13 mouse cellular contexts compared by ENCODE assay signal in genomic region chr6:73011827-73012226, GRCm38 (mm10). TPM values are rescaled to one million over a fixed set of nuclear protein-coding genes. Genes with fewer than 3 reads are reported as not detected.
A peak's percentile ranks its signal among the peaks of the same experiment; 100 is the strongest.
DNase-seq lines count a peak whose midpoint lies in the region; ATAC-seq and TF ChIP-seq lines count a peak whose summit lies in the region.
"Had no signal": no experiment of that assay in that cellular context is flagged by ENCODE, and none has a peak within 500 bp of the region (broad histone marks: within the 10 kb centered on the region; RNA-seq: fewer than 3 reads in every experiment).

No protein-coding gene starts in this region.

- H3K9me3 ChIP-seq in heart, embryonic 16.5 days (replicated peaks; ENCODE audit: control insufficient read depth, low read length): no peaks in the 10 kb centered on the region
- H3K9me3 ChIP-seq in heart, embryonic 11.5 days (replicated peaks; ENCODE audit: control insufficient read depth, low read length): no peaks in the 10 kb centered on the region
- H3K9me3 ChIP-seq: hindbrain, embryonic 12.5 days; megakaryocyte, embryonic 14.5 days had no signal

- TF ChIP-seq POLR2A in testis, adult 2 months (IDR thresholded peaks at IDR 0.05; ENCODE audit: control insufficient read depth, low read depth, low read length): no peak

- TF ChIP-seq CTCF in testis, adult 2 months (IDR thresholded peaks at IDR 0.05; ENCODE audit: control insufficient read depth, insufficient read depth, insufficient replicate concordance, low read depth, low read length): no peak

- ATAC-seq in heart, embryonic 16.5 days (replicated peaks; ENCODE audit: extremely low read depth, insufficient read depth, low FRiP score): peak; percentile 35; the same call in 1 of the 2 replicates
- no peak for ATAC-seq in heart, embryonic 11.5 days (replicated peaks; ENCODE audit: insufficient number of reproducible peaks, low FRiP score, low TSS enrichment)

- H3K27me3 ChIP-seq in heart, embryonic 16.5 days (ENCODE audit: control insufficient read depth, insufficient read depth, low read length): no peaks in the 10 kb centered on the region
- H3K27me3 ChIP-seq in heart, embryonic 11.5 days (ENCODE audit: control insufficient read depth, insufficient read depth, low read length): no peaks in the 10 kb centered on the region
- H3K27me3 ChIP-seq in testis, adult 2 months (ENCODE audit: control insufficient read depth, insufficient read depth, low read length): no peaks in the 10 kb centered on the region
- H3K27me3 ChIP-seq: hindbrain, embryonic 12.5 days had no signal

- H3K36me3 ChIP-seq in heart, embryonic 16.5 days (ENCODE audit: control insufficient read depth, insufficient read depth): no peaks in the 10 kb centered on the region
- no peaks in the 10 kb centered on the region for H3K36me3 ChIP-seq in heart, embryonic 11.5 days (ENCODE audit: control insufficient read depth, insufficient read depth, low read length)
- H3K36me3 ChIP-seq in testis, adult 2 months (ENCODE audit: control insufficient read depth, insufficient read depth, low read length): no peaks in the 10 kb centered on the region
- H3K36me3 ChIP-seq: hindbrain, embryonic 12.5 days had no signal

- no peak overlapping the region for H3K4me3 ChIP-seq in heart, embryonic 16.5 days (ENCODE audit: low read length)
- H3K4me3 ChIP-seq in heart, embryonic 11.5 days (ENCODE audit: low read depth, low read length): no peak overlapping the region
- peak overlapping the region; percentile 62 for H3K4me3 ChIP-seq in testis, adult 2 months (ENCODE audit: control insufficient read depth, low read depth, low read length)
- H3K4me3 ChIP-seq: hindbrain, embryonic 12.5 days; megakaryocyte, embryonic 14.5 days had no signal

- WGBS in heart, embryonic 16.5 days: 25% methylated on average over 6 of the region's 6 CpGs
- WGBS in heart, embryonic 11.5 days (ENCODE audit: insufficient replicate concordance): 73% methylated on average over 6 of the region's 6 CpGs

- no peak overlapping the region for H3K4me2 ChIP-seq in heart, embryonic 16.5 days (ENCODE audit: low read depth, low read length)
- H3K4me2 ChIP-seq in heart, embryonic 11.5 days: no peak overlapping the region
- H3K4me2 ChIP-seq: hindbrain, embryonic 12.5 days had no signal

- H3K9ac ChIP-seq in heart, embryonic 16.5 days (ENCODE audit: low read length): no peak overlapping the region
- no peak overlapping the region for H3K9ac ChIP-seq in heart, embryonic 11.5 days (ENCODE audit: low read depth, low read length)
- H3K9ac ChIP-seq: hindbrain, embryonic 12.5 days had no signal

- peak; percentile 56 for DNase-seq in adrenal gland, postnatal 14 days
- DNase-seq in adrenal gland, postnatal 4 days (ENCODE audit: low spot score in 2 of 2): no peak
- DNase-seq in left cerebral cortex, postnatal 4 days: peak; percentile 57
- no peak for DNase-seq in left cerebral cortex, adult 18-20 months (ENCODE audit: low spot score in 2 of 2)
- no peak for DNase-seq in testis, postnatal 14 days (ENCODE audit: low spot score)
- DNase-seq: embryo, embryonic 11 days; liver; thymus, postnatal 4 days had no signal

- intact Hi-C loops in left cerebral cortex, postnatal 4 days (cut with DNase I): no loop called here

- no peak overlapping the region for H3K27ac ChIP-seq in heart, embryonic 16.5 days (ENCODE audit: low read length)
- H3K27ac ChIP-seq in heart, embryonic 11.5 days (ENCODE audit: low read depth, low read length): no peak overlapping the region
- no peak overlapping the region for H3K27ac ChIP-seq in testis, adult 2 months (ENCODE audit: control insufficient read depth, insufficient read depth, low read depth, low read length)
- H3K27ac ChIP-seq: hindbrain, embryonic 12.5 days had no signal

- H3K4me1 ChIP-seq in heart, embryonic 16.5 days (ENCODE audit: control insufficient read depth, insufficient read depth, low read length): peaks cover 7% of the 10 kb centered on the region; the same call in 1 of the 2 replicates
- H3K4me1 ChIP-seq in heart, embryonic 11.5 days (ENCODE audit: control insufficient read depth, insufficient read depth, low read length): no peaks in the 10 kb centered on the region
- H3K4me1 ChIP-seq in testis, adult 2 months (ENCODE audit: control insufficient read depth, insufficient read depth, low read length): peaks cover 6% of the 10 kb centered on the region
- H3K4me1 ChIP-seq: hindbrain, embryonic 12.5 days had no signal

RNA-seq across cellular contexts. Expression of gene Tmsb10, which starts 53.3 kb away (rescaled TPM):
- total RNA-seq in adrenal gland, postnatal 14 days (2021): 355 and 495 TPM in 2 replicates
- total RNA-seq in adrenal gland, postnatal 4 days (2021): 100 to 1,000 TPM; 594 to 750 TPM
- 963 and 998 TPM in 2 replicates for polyA plus RNA-seq in heart, embryonic 16.5 days (2015; fragmentation: Nextera tagmentation; extraction: Ambion mirVana)
- 1,975 and 2,031 TPM in 2 replicates for polyA plus RNA-seq in heart, embryonic 11.5 days (2014; fragmentation: Nextera tagmentation; extraction: Ambion mirVana)
- 1,000 to 10,000 TPM; 2,786 to 2,903 TPM for total RNA-seq in left cerebral cortex, postnatal 4 days (2021)
- total RNA-seq in left cerebral cortex, adult 18-20 months (2021): 100 to 1,000 TPM; 420 to 461 TPM
- polyA plus RNA-seq in testis, adult 2 months (2012; rRNA removed): 1,023 and 1,270 TPM in 2 replicates

Comparison
In these comparisons a context has a peak if more than half of its experiments do, and no peak if none do; other contexts are left out.
1. DNase-seq: peak in adrenal gland, postnatal 14 days (single experiment) and left cerebral cortex, postnatal 4 days (single experiment); none in adrenal gland, postnatal 4 days (0 of 2), left cerebral cortex, adult 18-20 months (0 of 2) and testis, postnatal 14 days (single experiment).